Mouse (Mus musculus) midbrain, embryonic 14.5 days (tissue): Measurements from ENCODE around the gene Phf5a. TPM values are rescaled to one million over a fixed set of nuclear protein-coding genes. Genes with fewer than 3 reads are reported as not detected.

ENCODE experiments used
- ATAC-seq: fragments of 200-750 bp; cut with Nextera tagmentation; 2 replicates; pipeline ENCODE4 v1.8.0; 2017; ENCODE audit warnings: moderate number of reproducible peaks, moderate library complexity; ENCODE audit not compliant: low FRiP score, low TSS enrichment
- DNase-seq: peaks from one replicate; pipeline ENCODE4 v3.0.0-alpha.2; 2015
- H3K27ac ChIP-seq: fragments of 300-500 bp; sonication (generic); replicated peaks from 2 replicates; pipeline ENCODE4 v1.5.1; 2014; ENCODE audit warnings: mild to moderate bottlenecking, low read depth, low read length, moderate library complexity
- H3K27me3 ChIP-seq: fragments of 300-500 bp; sonication (generic); 2 replicates; pipeline ENCODE4 v1.6.1; 2014; ENCODE audit warnings: low read length, control low read depth, mixed read lengths; ENCODE audit not compliant: control insufficient read depth, insufficient read depth
- H3K36me3 ChIP-seq: fragments of 300-500 bp; sonication (generic); 2 replicates; pipeline ENCODE4 v1.6.1; 2014; ENCODE audit warnings: low read length, control low read depth; ENCODE audit not compliant: control insufficient read depth, insufficient read depth
- H3K4me1 ChIP-seq: fragments of 300-500 bp; sonication (generic); 2 replicates; pipeline ENCODE4 v1.6.1; 2014; ENCODE audit warnings: mild to moderate bottlenecking, antibody characterized with exemption, low read length, control low read depth; ENCODE audit not compliant: control insufficient read depth, insufficient read depth
- H3K4me2 ChIP-seq: fragments of 300-500 bp; sonication (generic); 2 replicates; pipeline ENCODE4 v1.6.1; 2014; ENCODE audit warnings: mild to moderate bottlenecking, low read length, moderate library complexity
- H3K4me3 ChIP-seq: fragments of 300-500 bp; sonication (generic); replicated peaks from 2 replicates; pipeline ENCODE4 v1.5.1; 2014; ENCODE audit warnings: low read depth, low read length
- H3K9ac ChIP-seq: fragments of 300-500 bp; sonication (generic); replicated peaks from 2 replicates; pipeline ENCODE4 v1.6.1; 2014; ENCODE audit warnings: mild to moderate bottlenecking, low read length, moderate library complexity
- H3K9me3 ChIP-seq: fragments of 300-500 bp; sonication (generic); 2 replicates; pipeline ENCODE4 v1.6.1; 2016; ENCODE audit warnings: low read length, control low read depth, mixed read lengths; ENCODE audit not compliant: control insufficient read depth
- whole genome bisulfite sequencing: fragments of 180-500 bp; shearing (Covaris S2); extraction: QIAGEN DNeasy Blood & Tissue Kit; methylation state at CpG from one replicate; pipeline ENCODE4 v1.1.7; 2014; 5-methylcytosine and 5-hydroxymethylcytosine counted together
- polyA plus RNA-seq: library from polyadenylated mRNA; unstranded; fragments of >200 nt; fragmentation: Nextera tagmentation; extraction: Ambion mirVana; gene quantifications from 2 replicates; pipeline ENCODE4 v1.2.1, GENCODE M21; 2014

Phf5a gene
- polyA plus RNA-seq, 1 experiment from 2014 or later, result 139 TPM

DNA sequence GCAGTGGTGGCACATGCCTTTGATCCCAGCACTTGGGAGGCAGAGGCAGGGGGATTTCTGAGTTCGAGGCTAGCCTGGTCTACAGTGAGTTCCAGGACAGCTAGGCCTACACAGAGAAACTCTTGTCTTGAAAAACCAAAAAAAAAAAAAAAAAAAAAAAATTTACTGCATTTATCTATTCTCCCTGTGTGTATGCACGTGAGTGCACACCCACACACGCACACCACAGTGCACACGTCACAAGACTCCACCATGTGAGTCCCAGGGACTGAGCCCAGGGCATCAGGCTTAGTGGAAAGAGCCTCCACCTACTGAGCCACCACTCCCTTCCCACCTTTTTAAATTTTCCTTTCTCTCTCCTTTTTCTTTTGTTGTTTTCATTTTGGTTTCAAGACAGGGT is 41.2 kb downstream of the Phf5a start:
- 90% methylated on average over 4 of the region's 4 CpGs for WGBS
- Histone ChIP-seq H3K27me3 (0 out of 2 replicates have a peak, but pooled peaks cover 2% of the 10 kb centered on the region), H3K9me3 (no peaks in the 10 kb centered on the region), H3K4me3 (no peak overlapping the region), H3K36me3 (peaks cover 20% of the 10 kb centered on the region), H3K9ac (no peak overlapping the region), H3K27ac (no peak overlapping the region), H3K4me2 (no peak overlapping the region), H3K4me1 (peaks cover 3% of the 10 kb centered on the region; the same call in 1 of the 2 replicates)
- ATAC-seq (no peak), DNase-seq (no peak)

DNA sequence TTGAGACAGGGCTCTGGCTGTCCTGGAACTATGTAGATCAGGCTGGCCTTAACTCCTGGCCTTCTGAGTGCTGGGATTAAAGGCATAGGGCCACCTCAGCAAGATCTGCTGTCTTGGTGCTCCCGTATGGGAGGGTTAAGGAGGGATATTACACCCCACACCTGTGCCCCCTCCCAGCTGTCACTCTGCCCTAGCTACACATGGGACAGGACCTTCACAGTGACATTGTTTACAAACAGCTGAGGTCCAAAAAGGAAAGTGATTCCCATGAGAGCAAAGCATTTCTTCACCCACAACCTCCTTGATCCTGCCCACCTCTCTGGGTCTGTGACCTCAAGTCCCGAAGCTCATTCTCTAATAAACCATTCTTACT is 42.5 kb downstream of the Phf5a start:
- H3K9ac ChIP-seq, result no peak overlapping the region
- ATAC-seq (no peak), DNase-seq (no peak)
- no peaks in the 10 kb centered on the region for H3K27me3 ChIP-seq
- H3K4me2 ChIP-seq, result no peak overlapping the region
- H3K36me3 ChIP-seq, result peaks cover 33% of the 10 kb centered on the region
- H3K9me3 ChIP-seq, result no peaks in the 10 kb centered on the region
- 74% methylated on average over 2 of the region's 2 CpGs for WGBS
- peaks cover 3% of the 10 kb centered on the region; the same call in 1 of the 2 replicates for H3K4me1 ChIP-seq
- H3K4me3 ChIP-seq, result no peak overlapping the region
- H3K27ac ChIP-seq, result no peak overlapping the region

DNA sequence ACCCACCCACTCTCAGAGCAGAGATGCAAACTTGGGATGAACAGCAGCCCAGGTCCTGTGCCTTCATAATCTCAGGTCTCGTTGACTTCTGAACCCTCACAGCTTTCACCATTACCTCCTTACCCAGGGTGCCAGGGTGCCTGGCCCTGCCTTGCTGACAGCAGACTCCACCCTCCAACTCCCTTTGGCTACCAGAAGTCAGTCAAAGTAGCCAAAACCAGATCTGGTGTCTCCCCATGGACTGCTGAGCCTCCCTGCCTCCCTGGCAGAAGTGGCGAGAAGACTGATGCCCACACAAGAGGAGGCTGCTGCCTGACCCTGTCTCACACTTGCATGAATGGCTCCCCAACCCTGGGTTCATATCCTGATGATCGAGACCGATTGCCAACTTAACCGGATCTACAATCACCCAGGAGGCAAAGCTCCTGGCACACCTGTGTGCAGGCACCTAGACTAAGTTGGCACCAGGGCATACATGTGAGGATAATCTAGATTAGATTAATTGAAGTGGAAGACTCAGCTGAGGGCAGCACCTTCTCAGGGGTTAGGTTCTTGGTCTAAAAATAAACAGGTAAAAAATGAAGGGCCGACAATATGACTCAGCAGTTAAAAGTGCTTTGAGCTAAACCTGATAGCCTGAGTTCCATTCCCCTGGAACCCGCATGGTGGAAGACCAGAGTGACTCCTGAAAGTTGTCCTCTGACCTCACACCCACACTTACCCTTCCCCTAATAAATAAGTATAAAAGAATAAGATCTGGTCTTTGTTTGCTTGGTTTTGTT is 43.1 kb downstream of the Phf5a start:
- 88% methylated on average over 7 of the region's 7 CpGs for WGBS
- Histone ChIP-seq H3K36me3 (peaks cover 39% of the 10 kb centered on the region), H3K27ac (no peak overlapping the region), H3K27me3 (no peaks in the 10 kb centered on the region), H3K4me2 (no peak overlapping the region), H3K9me3 (no peaks in the 10 kb centered on the region), H3K4me1 (peaks cover 3% of the 10 kb centered on the region; the same call in 1 of the 2 replicates), H3K9ac (no peak overlapping the region), H3K4me3 (no peak overlapping the region)
- DNase-seq (no peak), ATAC-seq (no peak)

DNA sequence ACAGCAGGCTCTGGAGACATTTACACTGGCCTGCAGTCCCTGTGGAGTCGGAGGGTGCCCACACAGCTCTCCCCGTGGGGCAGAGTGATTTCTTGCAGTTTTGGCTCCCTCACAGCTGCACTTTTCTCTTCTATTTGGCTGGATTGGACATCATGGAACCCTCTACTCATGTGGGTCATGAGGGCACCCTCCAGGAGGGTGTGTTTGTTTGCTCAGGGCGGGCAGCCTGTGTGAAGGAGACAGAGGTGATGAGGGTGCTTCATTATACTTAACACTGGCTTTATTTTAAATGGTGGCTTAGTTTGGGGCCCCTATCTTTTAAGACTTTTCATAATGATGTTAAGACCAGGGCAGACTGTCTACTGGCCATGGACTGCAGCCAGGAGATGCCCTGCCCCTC is 46.9 kb downstream of the Phf5a start:
- 92% methylated on average over 3 of the region's 3 CpGs for WGBS
- Histone ChIP-seq H3K9me3 (no peaks in the 10 kb centered on the region), H3K4me3 (no peak overlapping the region), H3K4me1 (no peaks in the 10 kb centered on the region), H3K27ac (no peak overlapping the region), H3K27me3 (no peaks in the 10 kb centered on the region), H3K9ac (no peak overlapping the region), H3K4me2 (no peak overlapping the region), H3K36me3 (peaks cover 74% of the 10 kb centered on the region)
- no peak for ATAC-seq
- no peak for DNase-seq

- H3K27ac ChIP-seq, result no peak overlapping the region
- no peak for ATAC-seq
- peaks cover 83% of the 10 kb centered on the region for H3K36me3 ChIP-seq
- no peaks in the 10 kb centered on the region for H3K27me3 ChIP-seq
- no peak overlapping the region for H3K4me2 ChIP-seq
- H3K9me3 ChIP-seq, result no peaks in the 10 kb centered on the region
- no peak for DNase-seq
- H3K9ac ChIP-seq, result no peak overlapping the region
- H3K4me3 ChIP-seq, result no peak overlapping the region
- no peaks in the 10 kb centered on the region for H3K4me1 ChIP-seq
- 90% methylated on average over 3 of the region's 3 CpGs for WGBS
Observed at GRCm38 (mm10) chr15:81822631-81823030, 49.1 kb downstream of the Phf5a start.

- no peaks in the 10 kb centered on the region for H3K27me3 ChIP-seq
- DNase-seq, result no peak
- no peak overlapping the region for H3K4me3 ChIP-seq
- H3K9ac ChIP-seq, result no peak overlapping the region
- H3K4me1 ChIP-seq, result no peaks in the 10 kb centered on the region
- ATAC-seq, result no peak
- no peaks in the 10 kb centered on the region for H3K9me3 ChIP-seq
- 91% methylated on average over 3 of the region's 3 CpGs for WGBS
- H3K36me3 ChIP-seq, result peaks cover 74% of the 10 kb centered on the region
- no peak overlapping the region for H3K4me2 ChIP-seq
- H3K27ac ChIP-seq, result no peak overlapping the region
Observed at GRCm38 (mm10) chr15:81818404-81818803, 53.3 kb downstream of the Phf5a start.

DNA sequence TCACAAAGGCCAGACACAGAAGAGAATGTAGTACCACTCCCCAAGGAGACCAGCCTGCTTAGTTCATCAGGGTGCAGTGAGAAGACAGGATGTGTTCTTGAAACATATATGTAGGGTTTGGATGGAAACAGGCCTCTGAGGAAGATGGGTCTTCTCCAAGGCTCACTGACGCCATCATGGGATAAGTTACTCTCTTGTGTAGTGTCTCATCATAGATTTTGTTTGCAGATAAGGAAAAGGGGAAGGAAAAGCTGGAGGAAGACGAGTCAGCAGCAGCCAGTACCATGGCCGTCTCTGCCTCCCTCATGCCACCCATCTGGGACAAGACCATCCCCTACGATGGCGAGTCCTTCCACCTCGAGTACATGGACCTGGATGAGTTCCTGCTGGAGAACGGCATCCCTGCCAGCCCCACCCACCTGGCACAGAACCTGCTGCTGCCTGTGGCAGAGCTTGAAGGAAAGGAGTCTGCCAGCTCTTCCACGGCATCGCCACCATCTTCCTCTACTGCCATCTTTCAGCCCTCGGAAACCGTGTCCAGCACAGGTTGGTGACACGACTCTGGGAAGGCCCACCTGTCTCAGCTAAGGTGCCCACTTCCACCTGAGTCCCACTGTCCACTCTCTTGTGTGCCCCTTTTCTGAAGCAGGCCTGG is 56.9 kb downstream of the Phf5a start:
- H3K27ac ChIP-seq, result no peak overlapping the region
- H3K9me3 ChIP-seq, result no peaks in the 10 kb centered on the region
- no peak overlapping the region for H3K4me3 ChIP-seq
- H3K27me3 ChIP-seq, result no peaks in the 10 kb centered on the region
- H3K4me1 ChIP-seq, result peaks cover 21% of the 10 kb centered on the region
- H3K36me3 ChIP-seq, result peaks cover 40% of the 10 kb centered on the region
- WGBS, result 90% methylated on average over 12 of the region's 12 CpGs
- no peak for DNase-seq
- H3K4me2 ChIP-seq, result no peak overlapping the region
- ATAC-seq, result no peak
- no peak overlapping the region for H3K9ac ChIP-seq
